Mouse (Mus musculus) E14TG2a.4 (cell line): ENCODE measurements around the gene Hjurp.

ENCODE experiments used
- CTCF ChIP-seq: conservative IDR thresholded peaks from 2 replicates; pipeline ENCODE4 v1.5.1; 2014; ENCODE audit warnings: low read length
- NANOG ChIP-seq: IDR thresholded peaks from 2 replicates; pipeline ENCODE4 v1.6.1; 2014; ENCODE audit warnings: borderline replicate concordance, low read length, mixed read lengths
- POU5F1 ChIP-seq: IDR thresholded peaks from 2 replicates; pipeline ENCODE4 v1.6.1; 2014; ENCODE audit warnings: low read length, borderline replicate concordance

DNA sequence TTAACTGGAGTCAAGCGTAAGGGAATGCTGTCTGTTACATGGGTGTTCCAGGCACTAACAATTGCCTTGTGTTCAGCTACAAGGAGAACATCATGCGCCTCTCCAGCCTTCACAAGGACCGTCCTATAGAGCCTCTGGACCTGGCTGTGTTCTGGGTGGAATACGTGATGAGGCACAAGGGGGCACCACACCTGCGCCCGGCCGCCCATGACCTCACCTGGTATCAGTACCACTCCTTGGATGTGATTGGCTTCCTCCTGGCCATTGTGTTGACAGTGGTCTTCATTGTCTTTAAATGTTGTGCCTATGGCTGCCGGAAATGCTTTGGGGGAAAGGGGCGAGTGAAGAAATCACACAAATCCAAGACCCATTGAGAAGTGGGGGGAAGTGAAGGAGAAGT lies 59.4 kb downstream of the Hjurp start:
- TF ChIP-seq CTCF (no peak), NANOG (no peak), POU5F1 (no peak)
